Mouse (Mus musculus): ENCODE measurements around the gene Stk32c.

DNA sequence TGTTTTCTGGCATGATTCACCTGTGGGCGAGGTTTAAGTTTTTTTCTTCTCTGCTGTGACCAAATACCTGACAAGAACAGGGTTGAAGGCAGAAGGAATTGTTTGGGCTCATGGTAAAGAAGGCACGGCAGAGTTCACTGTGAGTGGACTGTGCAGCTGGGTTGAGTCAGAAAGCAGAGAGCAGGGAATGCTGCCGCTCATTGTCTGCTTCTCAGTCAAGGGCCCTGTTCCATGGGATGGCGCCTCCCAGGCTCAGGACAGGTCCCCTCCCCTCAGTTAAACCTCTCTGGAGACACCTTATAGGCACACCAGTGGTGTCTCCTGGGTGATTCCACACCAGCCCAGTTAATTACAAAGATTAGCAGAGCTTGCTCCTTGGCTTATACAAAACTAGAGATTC is 9.2 kb upstream of the Stk32c start:
- no peak for TF ChIP-seq CTCF (IDR thresholded peaks at IDR 0.05; ENCODE audit: control insufficient read depth, insufficient read depth, insufficient replicate concordance, low read depth, low read length)
- TF ChIP-seq POLR2A (IDR thresholded peaks at IDR 0.05; ENCODE audit: control insufficient read depth, low read depth, low read length): no peak
